Mouse (Mus musculus): ENCODE data around the gene Ttc14. TPM values are rescaled to one million over a fixed set of nuclear protein-coding genes. Genes with fewer than 3 reads are reported as not detected.

The Ttc14 gene
- polyA plus RNA-seq, 1 experiment from 2014 or later: 70.7 TPM

DNA sequence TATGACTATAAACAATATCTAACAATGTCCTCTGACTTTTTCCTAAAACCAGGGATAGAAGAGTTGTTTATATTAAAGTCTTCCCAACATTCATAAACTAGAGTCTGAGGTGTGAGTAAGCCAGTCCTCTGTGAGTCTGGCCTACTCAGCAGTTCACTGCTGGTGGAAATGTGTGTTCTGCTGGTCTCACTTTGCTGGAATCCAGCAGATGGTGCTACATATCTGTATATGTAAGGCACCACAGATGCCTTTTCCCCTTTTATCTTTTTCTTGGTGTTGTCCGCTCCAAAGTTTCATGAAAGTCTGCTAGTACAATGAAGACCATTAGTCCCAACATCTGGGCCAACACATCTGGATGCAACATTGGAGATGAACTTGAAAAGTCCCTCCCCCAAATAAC, 53.4 kb downstream of the Ttc14 start:
- no peaks in the 10 kb centered on the region for H3K9me3 ChIP-seq
- H3K4me3 ChIP-seq: no peak overlapping the region
- no peaks in the 10 kb centered on the region for H3K36me3 ChIP-seq
- H3K27ac ChIP-seq (replicated peaks): no peak overlapping the region
- WGBS: 62% methylated on average over 1 of the region's 1 CpGs
- H3K4me1 ChIP-seq (replicated peaks): no peaks in the 10 kb centered on the region
- H3K27me3 ChIP-seq: no peaks in the 10 kb centered on the region
- no peak overlapping the region for H3K4me2 ChIP-seq
- ATAC-seq (ENCODE audit: low read depth): no peak
- no peak overlapping the region for H3K9ac ChIP-seq

DNA sequence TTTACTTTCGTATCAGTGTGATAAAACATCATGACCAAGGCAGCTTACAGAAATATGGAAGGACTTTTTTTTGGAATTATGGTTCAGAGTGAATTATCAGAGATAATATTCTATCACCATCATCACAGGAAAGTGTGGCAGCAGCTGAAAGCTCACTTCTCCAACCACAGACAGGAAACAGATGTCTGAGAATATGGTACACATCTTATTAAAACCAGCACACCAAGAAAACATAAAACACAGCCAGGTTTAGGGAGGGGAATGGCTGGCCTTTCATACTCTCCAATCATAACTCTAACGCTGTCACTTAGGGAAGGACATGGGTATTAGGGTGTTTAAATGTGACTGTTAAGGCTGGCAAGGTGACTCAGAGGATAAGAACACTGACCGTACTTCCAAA, 59.3 kb downstream of the Ttc14 start:
- Histone ChIP-seq H3K27ac (replicated peaks) (no peak overlapping the region), H3K9ac (no peak overlapping the region), H3K4me3 (no peak overlapping the region), H3K27me3 (no peaks in the 10 kb centered on the region), H3K4me1 (replicated peaks) (no peaks in the 10 kb centered on the region), H3K36me3 (no peaks in the 10 kb centered on the region), H3K4me2 (no peak overlapping the region), H3K9me3 (no peaks in the 10 kb centered on the region)
- WGBS: 82% methylated on average over 3 of the region's 3 CpGs
- no peak for ATAC-seq (ENCODE audit: low read depth)

GRCm38 (mm10) chr3:33864000-33864540, 64.4 kb downstream of the Ttc14 start:
- Histone ChIP-seq H3K9me3 (no peaks in the 10 kb centered on the region), H3K4me2 (no peak overlapping the region), H3K27me3 (no peaks in the 10 kb centered on the region), H3K9ac (no peak overlapping the region), H3K27ac (replicated peaks) (no peak overlapping the region), H3K4me1 (replicated peaks) (no peaks in the 10 kb centered on the region), H3K4me3 (no peak overlapping the region), H3K36me3 (no peaks in the 10 kb centered on the region)
- no peak for ATAC-seq (ENCODE audit: low read depth)

Other genes with a start within 250 kb of the Ttc14 start
- gene Ccdc39, start 44.5 kb downstream of the Ttc14 start, polyA plus RNA-seq (2015; fragmentation: Nextera tagmentation; extraction: Ambion mirVana): 7.7 and 7.8 TPM in 2 replicates
- gene Fxr1, start 220.1 kb downstream of the Ttc14 start, polyA plus RNA-seq (2015; fragmentation: Nextera tagmentation; extraction: Ambion mirVana): 44.2 and 51.9 TPM in 2 replicates